Mouse (Mus musculus) neural tube, embryonic 15.5 days (tissue): ENCODE results near the gene Retreg3. TPM values are rescaled to one million over a fixed set of nuclear protein-coding genes. Genes with fewer than 3 reads are reported as not detected.
"Not testable (repeated sequence)": the region's sequence is repeated elsewhere in the genome, so short reads cannot be mapped to it uniquely, and the experiment has no call there.

ENCODE experiments used
- ATAC-seq: fragments of 200-750 bp; cut with Nextera tagmentation; 2 replicates; pipeline ENCODE4 v1.8.0; 2017; ENCODE audit warnings: mild to moderate bottlenecking, moderate TSS enrichment, moderate library complexity; ENCODE audit not compliant: low FRiP score
- H3K27ac ChIP-seq: fragments of 300-500 bp; sonication (generic); replicated peaks from 2 replicates; pipeline ENCODE4 v1.5.1; 2015; ENCODE audit warnings: mild to moderate bottlenecking, inconsistent platforms
- H3K27me3 ChIP-seq: fragments of 300-500 bp; sonication (generic); replicated peaks from 2 replicates; pipeline ENCODE4 v1.6.1; 2015; ENCODE audit warnings: inconsistent platforms
- H3K36me3 ChIP-seq: fragments of 300-500 bp; sonication (generic); 2 replicates; pipeline ENCODE4 v1.6.1; 2015; ENCODE audit warnings: inconsistent platforms
- H3K4me1 ChIP-seq: fragments of 300-500 bp; sonication (generic); 2 replicates; pipeline ENCODE4 v1.6.1; 2015; ENCODE audit warnings: inconsistent platforms
- H3K4me2 ChIP-seq: fragments of 300-500 bp; sonication (generic); 2 replicates; pipeline ENCODE4 v1.6.1; 2015; ENCODE audit warnings: inconsistent platforms, mild to moderate bottlenecking, moderate library complexity
- H3K4me3 ChIP-seq: fragments of 300-500 bp; sonication (generic); replicated peaks from 2 replicates; pipeline ENCODE4 v1.5.1; 2015; ENCODE audit warnings: mild to moderate bottlenecking, inconsistent platforms
- H3K9ac ChIP-seq: fragments of 300-500 bp; sonication (generic); replicated peaks from 2 replicates; pipeline ENCODE4 v1.6.1; 2015; ENCODE audit warnings: mild to moderate bottlenecking, inconsistent platforms
- H3K9me3 ChIP-seq: fragments of 300-500 bp; sonication (generic); replicated peaks from 2 replicates; pipeline ENCODE4 v1.6.1; 2016; ENCODE audit warnings: inconsistent platforms
- WGBS: fragments of 180-500 bp; shearing (Covaris S2); methylation state at CpG from one replicate; pipeline ENCODE4 v1.1.7; 2015; ENCODE audit warnings: mixed read lengths; 5-methylcytosine and 5-hydroxymethylcytosine counted together
- polyA plus RNA-seq: library from polyadenylated mRNA; unstranded; fragments of >200 nt; fragmentation: Nextera tagmentation; extraction: Ambion mirVana; gene quantifications from 2 replicates; pipeline ENCODE4 v1.2.1, GENCODE M21; 2015

Gene Retreg3
- polyA plus RNA-seq, 1 experiment from 2014 or later, result 26.0 TPM

DNA sequence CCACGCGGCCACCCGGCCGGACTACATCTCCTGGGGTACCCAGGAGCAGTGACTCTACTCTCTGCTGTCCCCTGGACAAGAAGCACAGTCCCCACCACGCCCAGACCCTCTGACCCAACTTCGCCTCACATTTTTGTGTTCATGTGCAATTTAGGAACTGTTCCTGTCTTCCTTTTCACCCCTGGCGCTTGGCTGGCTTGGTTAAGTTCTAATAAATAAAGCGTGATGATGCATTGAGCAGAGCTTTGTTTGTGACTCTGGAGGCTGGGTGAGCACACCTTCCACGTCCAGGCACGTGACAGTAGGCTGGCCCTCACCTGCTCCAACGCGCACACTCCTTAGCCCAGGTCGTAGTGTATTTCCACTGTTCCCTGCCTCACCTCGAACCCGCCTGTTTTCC lies 41.9 kb upstream of the Retreg3 start:
- no peak overlapping the region for H3K9ac ChIP-seq
- no peak overlapping the region for H3K27ac ChIP-seq
- H3K36me3 ChIP-seq, result peaks cover 26% of the 10 kb centered on the region
- no peak for ATAC-seq
- peaks cover 57% of the 10 kb centered on the region for H3K27me3 ChIP-seq
- H3K9me3 ChIP-seq, result no peaks in the 10 kb centered on the region
- H3K4me3 ChIP-seq, result no peak overlapping the region
- H3K4me1 ChIP-seq, result peaks cover 11% of the 10 kb centered on the region
- no peak overlapping the region for H3K4me2 ChIP-seq
- 88% methylated on average over 15 of the region's 15 CpGs for WGBS

DNA sequence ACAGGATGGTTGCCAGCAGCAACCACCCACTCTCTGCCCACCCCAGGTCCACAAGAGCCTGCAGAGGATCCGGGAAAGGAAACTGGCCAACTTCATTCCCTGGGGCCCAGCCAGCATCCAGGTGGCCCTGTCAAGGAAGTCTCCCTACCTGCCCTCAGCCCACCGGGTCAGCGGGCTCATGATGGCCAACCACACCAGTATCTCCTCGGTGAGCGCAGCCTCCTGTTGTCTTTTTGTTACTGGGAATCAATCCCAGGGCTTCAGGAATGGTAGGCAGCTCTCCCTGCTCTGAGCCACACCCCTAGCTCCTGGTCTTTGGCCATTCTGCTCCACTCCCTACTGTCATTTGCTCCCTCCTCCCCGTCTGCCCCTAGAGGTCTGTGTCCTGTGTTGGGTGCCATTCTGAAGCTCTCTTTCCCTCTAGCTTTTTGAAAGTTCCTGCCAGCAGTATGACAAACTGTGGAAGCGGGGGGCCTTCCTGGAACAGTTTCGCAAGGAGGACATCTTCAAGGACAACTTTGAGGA lies 41.4 kb upstream of the Retreg3 start:
- H3K4me2 ChIP-seq, H3K4me3 ChIP-seq, H3K27ac ChIP-seq, H3K9me3 ChIP-seq, ATAC-seq, H3K9ac ChIP-seq: not testable (repeated sequence)
- 83% methylated on average over 8 of the region's 8 CpGs for WGBS
- H3K36me3 ChIP-seq, result peaks cover 21% of the 10 kb centered on the region
- peaks cover 16% of the 10 kb centered on the region for H3K4me1 ChIP-seq
- H3K27me3 ChIP-seq, result peaks cover 52% of the 10 kb centered on the region

DNA sequence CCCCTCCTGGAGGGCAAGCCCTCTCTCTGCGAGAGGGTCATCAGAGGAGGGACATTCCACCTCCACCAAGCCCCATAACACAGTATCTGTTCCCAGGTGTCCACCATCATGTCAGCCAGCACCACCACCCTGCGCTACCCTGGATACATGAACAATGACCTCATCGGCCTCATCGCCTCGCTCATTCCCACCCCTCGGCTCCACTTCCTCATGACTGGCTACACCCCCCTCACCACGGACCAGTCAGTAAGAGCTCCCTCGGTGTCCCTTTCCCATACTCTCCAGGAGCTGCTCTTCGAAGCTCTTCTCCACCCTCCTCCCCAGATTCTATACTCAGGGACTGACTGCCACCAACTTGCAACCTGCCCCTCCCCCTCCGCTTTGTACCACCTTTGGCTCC lies 40.5 kb upstream of the Retreg3 start:
- Histone ChIP-seq H3K4me1 (peaks cover 24% of the 10 kb centered on the region), H3K36me3 (peaks cover 16% of the 10 kb centered on the region), H3K27me3 (peaks cover 43% of the 10 kb centered on the region)
- not testable (repeated sequence) for H3K4me3 ChIP-seq, H3K4me2 ChIP-seq, H3K9ac ChIP-seq, H3K9me3 ChIP-seq, ATAC-seq, H3K27ac ChIP-seq
- WGBS, result 81% methylated on average over 9 of the region's 10 CpGs

DNA sequence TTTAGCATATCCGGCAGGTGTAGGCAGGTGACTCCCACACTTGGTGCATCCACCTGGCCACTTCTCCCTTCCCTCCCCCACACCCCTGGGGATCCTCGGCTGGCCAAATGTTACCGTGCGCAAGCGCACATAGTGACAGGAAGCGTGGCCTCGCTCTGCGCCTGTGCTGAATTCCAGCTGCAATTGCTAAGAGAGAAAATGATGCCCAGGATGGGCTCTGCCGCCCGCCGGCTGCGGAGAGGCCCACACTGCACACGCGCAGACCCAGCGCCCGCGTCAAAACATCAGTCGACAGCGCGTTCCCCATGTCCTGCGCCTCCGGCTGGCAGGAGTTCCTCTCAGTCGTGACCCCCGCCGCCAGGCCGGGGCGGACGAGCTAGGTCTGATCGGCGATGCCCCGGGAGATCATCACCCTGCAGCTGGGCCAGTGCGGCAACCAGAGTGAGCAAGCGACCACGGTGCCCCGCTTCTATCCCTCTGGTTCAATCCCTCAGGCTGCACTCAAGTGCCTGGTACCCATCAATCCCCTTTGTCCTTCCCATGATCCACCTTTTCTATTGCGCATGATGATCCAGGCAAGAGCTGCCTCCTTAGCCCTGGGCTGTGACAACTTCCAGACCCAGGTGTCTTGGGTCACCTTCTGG lies 36.2 kb upstream of the Retreg3 start, which contains the start of gene Tubg2:
Gene Tubg2 (plus strand): TSS at position 180 of the 644 bp plus-strand sequence.
- peak; percentile 93 for ATAC-seq
- peaks cover 18% of the 10 kb centered on the region for H3K4me1 ChIP-seq
- H3K9me3 ChIP-seq, result no peaks in the 10 kb centered on the region
- H3K4me3 ChIP-seq, result peak within 1 kb of the TSS; percentile 52
- 0 out of 2 replicates have a peak, but pooled peaks cover 6% of the 10 kb centered on the region for H3K27me3 ChIP-seq
- peak within 1 kb of the TSS; percentile 76 for H3K4me2 ChIP-seq
- H3K9ac ChIP-seq, result peak within 1 kb of the TSS; percentile 71
- H3K36me3 ChIP-seq, result 0 out of 2 replicates have a peak, but pooled peaks cover 2% of the 10 kb centered on the region
- WGBS, result 1% methylated on average over 36 of the region's 36 CpGs
- H3K27ac ChIP-seq, result peak within 1 kb of the TSS; percentile 92

DNA sequence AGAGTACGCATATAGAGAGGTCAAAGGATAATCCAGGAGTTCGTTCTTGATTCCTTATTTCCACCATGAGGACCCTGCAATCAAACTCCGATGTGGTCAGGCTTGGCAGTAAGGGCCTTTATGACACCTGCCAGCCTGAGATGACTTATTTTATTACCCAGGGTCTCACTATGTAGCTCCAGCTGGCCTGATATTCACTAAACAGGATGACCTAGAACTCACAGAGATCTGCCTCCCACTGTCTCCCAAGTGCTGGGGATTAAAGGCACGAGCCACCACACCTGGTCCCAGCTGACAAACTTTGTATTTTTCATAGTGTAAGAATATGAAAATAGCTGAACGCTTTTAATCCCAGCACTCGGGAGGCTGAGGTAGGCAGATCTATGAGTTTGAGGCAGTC lies 35.5 kb upstream of the Retreg3 start:
- H3K4me1 ChIP-seq, result peaks cover 18% of the 10 kb centered on the region
- no peak overlapping the region for H3K9ac ChIP-seq
- WGBS, result 71% methylated on average over 6 of the region's 6 CpGs
- peak overlapping the region; percentile 92 for H3K27ac ChIP-seq
- 0 out of 2 replicates have a peak, but pooled peaks cover 6% of the 10 kb centered on the region for H3K27me3 ChIP-seq
- H3K36me3 ChIP-seq, result 0 out of 2 replicates have a peak, but pooled peaks cover 2% of the 10 kb centered on the region
- H3K4me3 ChIP-seq, result no peak overlapping the region
- H3K4me2 ChIP-seq, result peak overlapping the region; percentile 76
- ATAC-seq, result no peak
- no peaks in the 10 kb centered on the region for H3K9me3 ChIP-seq

DNA sequence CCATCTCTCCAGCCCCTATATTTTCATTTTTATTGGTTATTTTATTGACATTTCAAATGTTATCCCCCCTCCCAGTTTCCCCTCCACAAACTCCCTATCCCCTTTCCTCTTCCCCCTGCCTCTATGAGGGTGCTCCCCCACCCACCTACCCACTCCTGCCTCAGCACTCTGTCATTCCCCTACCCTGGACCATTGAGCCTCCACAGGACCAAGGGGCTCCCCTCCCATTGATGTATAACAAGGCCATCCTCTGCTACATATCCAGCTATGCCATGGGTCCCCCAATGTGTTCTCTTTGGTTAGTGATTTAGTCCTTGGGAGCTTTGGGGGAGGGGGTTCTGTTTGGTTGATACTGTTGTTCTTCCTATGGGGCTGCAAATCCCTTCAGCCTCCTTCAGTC lies 35.0 kb upstream of the Retreg3 start:
- H3K4me3 ChIP-seq, result no peak overlapping the region
- no peak for ATAC-seq

DNA sequence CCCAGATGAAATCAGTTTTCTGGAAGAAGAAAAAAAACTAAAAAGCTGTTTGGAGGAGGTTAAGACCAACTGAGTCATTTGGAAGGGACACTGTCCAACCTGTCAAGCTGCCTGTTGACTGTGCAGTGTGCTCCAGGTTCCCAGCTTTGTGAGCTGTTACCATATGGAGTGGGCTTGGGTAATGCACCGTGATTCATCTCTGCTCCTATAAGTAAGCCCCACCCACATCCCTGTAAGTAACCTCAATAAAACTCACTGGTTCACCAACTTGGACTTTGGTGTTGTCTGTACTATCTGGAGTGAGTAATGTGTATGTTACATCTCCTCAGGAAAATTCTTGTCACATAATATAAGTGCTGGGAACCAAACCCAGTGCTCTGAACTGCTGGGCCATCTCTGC lies 33.1 kb upstream of the Retreg3 start:
- peaks cover 25% of the 10 kb centered on the region for H3K4me1 ChIP-seq
- H3K9ac ChIP-seq, result no peak overlapping the region
- no peak overlapping the region for H3K27ac ChIP-seq
- H3K4me2 ChIP-seq, result no peak overlapping the region
- no peak overlapping the region for H3K4me3 ChIP-seq
- no peak for ATAC-seq
- 0 out of 2 replicates have a peak, but pooled peaks cover 2% of the 10 kb centered on the region for H3K27me3 ChIP-seq
- WGBS, result 81% methylated on average over 1 of the region's 1 CpGs
- no peaks in the 10 kb centered on the region for H3K9me3 ChIP-seq
- no peaks in the 10 kb centered on the region for H3K36me3 ChIP-seq

More for the DNA sequence above, 35.0 kb upstream of the Retreg3 start:
- Histone ChIP-seq H3K36me3 (0 out of 2 replicates have a peak, but pooled peaks cover 2% of the 10 kb centered on the region), H3K27me3 (0 out of 2 replicates have a peak, but pooled peaks cover 6% of the 10 kb centered on the region), H3K4me2 (no peak overlapping the region), H3K9ac (no peak overlapping the region), H3K27ac (no peak overlapping the region), H3K4me1 (peaks cover 18% of the 10 kb centered on the region), H3K9me3 (no peaks in the 10 kb centered on the region)

DNA sequence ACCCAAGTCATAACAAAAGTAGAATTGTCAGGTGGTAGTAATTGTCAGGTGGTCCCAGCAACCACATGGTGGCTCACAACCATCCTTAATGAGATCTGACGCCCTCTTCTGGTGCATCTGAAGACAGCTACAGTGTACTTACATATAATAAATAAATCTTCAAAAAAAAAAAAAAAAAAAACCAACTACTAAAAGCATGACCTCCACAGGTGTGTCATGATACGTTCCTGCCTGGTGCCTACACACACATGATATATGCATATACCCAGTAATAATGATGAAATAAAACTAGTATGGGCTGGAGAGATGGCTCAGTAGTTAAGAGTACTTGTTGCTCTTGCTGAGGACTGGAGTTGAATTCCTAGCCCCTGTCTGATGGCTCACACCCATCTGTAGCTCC lies 31.4 kb upstream of the Retreg3 start:
- H3K4me2 ChIP-seq, result no peak overlapping the region
- no peak for ATAC-seq
- peaks cover 26% of the 10 kb centered on the region for H3K4me1 ChIP-seq
- H3K9ac ChIP-seq, result no peak overlapping the region
- no peak overlapping the region for H3K4me3 ChIP-seq
- H3K27ac ChIP-seq, result no peak overlapping the region
- H3K27me3 ChIP-seq, result no peaks in the 10 kb centered on the region
- H3K36me3 ChIP-seq, result no peaks in the 10 kb centered on the region
- no peaks in the 10 kb centered on the region for H3K9me3 ChIP-seq
- WGBS, result 56% methylated on average over 2 of the region's 2 CpGs

DNA sequence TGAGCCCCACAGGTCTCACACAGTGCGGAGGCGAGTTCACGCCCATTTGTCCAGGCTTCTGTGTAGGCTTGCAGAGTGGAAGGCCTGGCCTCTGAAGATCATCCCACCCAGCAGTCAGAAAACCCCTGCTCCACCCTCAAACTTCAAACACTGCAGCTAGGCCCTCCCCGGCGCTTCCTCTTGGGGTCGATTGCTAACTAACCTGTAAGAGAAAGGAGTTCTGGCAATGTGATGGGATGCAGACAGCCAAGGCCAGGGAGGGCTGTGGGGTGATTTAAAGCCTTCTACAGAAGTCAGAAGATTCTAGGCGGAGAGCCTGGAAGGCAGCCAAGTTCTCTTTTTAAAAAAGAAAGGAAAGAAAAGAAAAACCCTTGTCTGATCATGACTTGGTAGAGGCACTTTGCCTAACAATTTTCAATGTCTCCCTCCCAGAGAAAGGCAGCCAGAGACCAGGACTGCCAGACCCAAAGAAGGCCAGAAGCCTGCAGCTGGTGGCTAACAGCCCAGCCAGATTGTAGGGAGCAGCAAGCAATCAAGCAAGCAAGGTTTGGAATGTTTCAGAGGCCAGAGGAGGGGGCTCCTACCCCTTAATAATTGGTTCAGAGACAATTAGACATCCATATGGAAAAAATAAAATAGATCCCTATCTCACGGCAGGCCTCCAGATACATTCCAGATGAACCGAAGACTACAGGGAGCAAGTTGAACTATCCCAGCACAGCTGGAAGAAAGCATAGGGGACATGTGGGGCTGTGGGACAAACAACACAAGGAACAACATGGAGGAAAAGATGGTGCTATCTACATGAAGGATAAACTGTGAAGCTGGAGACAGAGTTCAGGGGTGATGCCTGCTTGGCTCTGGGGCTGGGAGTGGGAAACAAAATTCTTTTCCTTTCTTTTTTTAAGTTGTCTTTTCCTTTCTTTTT lies 29.7 kb upstream of the Retreg3 start:
- H3K4me3 ChIP-seq, result no peak overlapping the region
- no peak overlapping the region for H3K9ac ChIP-seq
- H3K9me3 ChIP-seq, result no peaks in the 10 kb centered on the region
- H3K27me3 ChIP-seq, result no peaks in the 10 kb centered on the region
- no peaks in the 10 kb centered on the region for H3K36me3 ChIP-seq
- peak overlapping the region; percentile 63 for H3K27ac ChIP-seq
- ATAC-seq, result no peak
- H3K4me1 ChIP-seq, result peaks cover 19% of the 10 kb centered on the region
- H3K4me2 ChIP-seq, result no peak overlapping the region
- 33% methylated on average over 9 of the region's 9 CpGs for WGBS

DNA sequence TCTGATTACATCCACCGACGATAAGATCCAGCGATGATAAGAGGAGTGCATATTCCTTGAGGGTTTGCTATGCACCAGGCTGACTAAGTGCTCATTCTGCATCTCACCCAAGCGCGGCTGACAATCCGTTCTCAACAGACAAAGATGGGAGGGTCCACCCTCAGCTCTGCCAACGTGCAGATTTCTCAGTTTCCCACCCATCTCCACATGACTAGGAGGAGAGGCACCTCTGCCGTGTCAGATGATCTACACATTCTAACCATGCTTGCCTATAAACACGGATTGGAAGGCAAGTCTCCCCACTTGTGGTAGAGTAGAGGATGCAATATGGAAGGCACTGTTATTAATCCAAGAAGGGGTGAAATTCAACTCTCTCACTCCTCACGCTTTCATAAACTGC lies 29.1 kb upstream of the Retreg3 start:
- H3K9me3 ChIP-seq, result no peaks in the 10 kb centered on the region
- H3K9ac ChIP-seq, result no peak overlapping the region
- peaks cover 23% of the 10 kb centered on the region for H3K4me1 ChIP-seq
- WGBS, result 64% methylated on average over 10 of the region's 10 CpGs
- no peak overlapping the region for H3K4me2 ChIP-seq
- ATAC-seq, result no peak
- H3K36me3 ChIP-seq, result no peaks in the 10 kb centered on the region
- peak overlapping the region; percentile 63 for H3K27ac ChIP-seq
- H3K4me3 ChIP-seq, result no peak overlapping the region
- no peaks in the 10 kb centered on the region for H3K27me3 ChIP-seq

DNA sequence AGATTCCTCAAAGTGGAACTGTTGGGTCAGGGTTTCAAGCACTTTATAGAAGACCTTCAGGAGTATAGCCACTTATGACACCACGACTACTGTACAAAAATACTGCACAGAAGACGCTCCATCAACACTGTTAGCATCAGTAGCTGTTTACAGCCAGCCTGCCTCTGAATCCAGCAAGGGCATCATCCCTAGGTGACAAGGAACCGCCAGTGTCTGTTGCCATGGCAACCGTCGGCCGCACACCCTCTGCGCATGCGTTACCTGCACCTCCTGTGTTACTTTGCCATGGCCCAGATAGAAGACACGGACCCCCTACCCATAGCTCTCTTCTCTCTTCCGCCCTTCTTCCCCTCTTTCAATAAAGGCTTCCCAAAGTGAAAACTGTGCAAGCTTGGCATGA lies 26.7 kb upstream of the Retreg3 start:
- no peaks in the 10 kb centered on the region for H3K36me3 ChIP-seq
- no peaks in the 10 kb centered on the region for H3K27me3 ChIP-seq
- H3K9ac ChIP-seq, result no peak overlapping the region
- H3K27ac ChIP-seq, result peak overlapping the region; percentile 66
- no peaks in the 10 kb centered on the region for H3K9me3 ChIP-seq
- H3K4me1 ChIP-seq, result peaks cover 27% of the 10 kb centered on the region
- WGBS, result 16% methylated on average over 10 of the region's 10 CpGs
- peak overlapping the region; percentile 34 for H3K4me2 ChIP-seq
- peak; percentile 46; the same call in 1 of the 2 replicates for ATAC-seq
- no peak overlapping the region for H3K4me3 ChIP-seq
